Mouse (Mus musculus) kidney, embryonic 15.5 days (tissue): ENCODE measurements at regions not wholly inside any gene's neighbourhood (a gene's known extent, or its start where the extent isn't known, plus 50 kb on each side); places are given as distances from the start of the nearest gene placed in this dataset.

Experiments
- ATAC-seq: fragments of 200-750 bp; cut with Nextera tagmentation; replicated peaks from 2 replicates; pipeline ENCODE4 v1.8.0; 2017; ENCODE audit warnings: moderate TSS enrichment; ENCODE audit not compliant: low FRiP score
- H3K27ac ChIP-seq: fragments of 300-500 bp; sonication (generic); 2 replicates; pipeline ENCODE4 v1.5.1; 2015; ENCODE audit warnings: mild to moderate bottlenecking, inconsistent platforms
- H3K27me3 ChIP-seq: fragments of 300-500 bp; sonication (generic); 2 replicates; pipeline ENCODE4 v1.6.1; 2015; ENCODE audit warnings: inconsistent platforms
- H3K36me3 ChIP-seq: fragments of 300-500 bp; sonication (generic); 2 replicates; pipeline ENCODE4 v1.6.1; 2015; ENCODE audit warnings: inconsistent platforms
- H3K4me1 ChIP-seq: fragments of 300-500 bp; sonication (generic); 2 replicates; pipeline ENCODE4 v1.6.1; 2015; ENCODE audit warnings: inconsistent platforms
- H3K4me2 ChIP-seq: fragments of 300-500 bp; sonication (generic); 2 replicates; pipeline ENCODE4 v1.6.1; 2015; ENCODE audit warnings: moderate library complexity, mild to moderate bottlenecking, inconsistent platforms
- H3K4me3 ChIP-seq: fragments of 300-500 bp; sonication (generic); replicated peaks from 2 replicates; pipeline ENCODE4 v1.5.1; 2015; ENCODE audit warnings: mild to moderate bottlenecking, inconsistent platforms
- H3K9ac ChIP-seq: fragments of 300-500 bp; sonication (generic); 2 replicates; pipeline ENCODE4 v1.6.1; 2015; ENCODE audit warnings: mild to moderate bottlenecking, inconsistent platforms
- H3K9me3 ChIP-seq: fragments of 300-500 bp; sonication (generic); replicated peaks from 2 replicates; pipeline ENCODE4 v1.6.1; 2016; ENCODE audit warnings: inconsistent platforms
- WGBS: fragments of 180-500 bp; shearing (Covaris S2); methylation state at CpG from one replicate; pipeline ENCODE4 v1.1.7; 2015; ENCODE audit warnings: mixed read lengths; 5-methylcytosine and 5-hydroxymethylcytosine counted together

DNA sequence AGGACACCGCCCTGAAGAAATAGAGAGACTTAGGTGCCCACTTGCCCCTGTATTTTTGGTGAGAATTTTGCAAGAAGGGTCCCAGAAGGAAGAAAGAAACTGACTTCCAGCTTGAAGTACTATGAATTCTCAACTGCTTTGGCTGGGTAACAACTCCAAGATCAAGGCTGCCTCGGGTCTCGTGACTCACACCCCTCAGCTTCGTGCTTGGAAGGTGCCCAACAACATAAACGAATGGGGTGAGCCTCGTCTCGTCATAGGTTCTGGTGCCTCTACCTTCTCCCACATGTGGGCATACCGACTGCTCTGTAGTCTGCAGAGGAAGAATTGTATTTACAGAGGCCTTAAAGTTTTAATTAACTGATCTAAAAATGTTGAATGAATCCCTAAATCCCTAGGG lies 81.6 kb upstream of the Bach2 start:
- ATAC-seq = no peak
- Histone ChIP-seq H3K9me3 (no peaks in the 10 kb centered on the region), H3K4me2 (no peak overlapping the region), H3K27ac (no peak overlapping the region), H3K9ac (no peak overlapping the region), H3K4me1 (peaks cover 9% of the 10 kb centered on the region; the same call in 1 of the 2 replicates), H3K4me3 (no peak overlapping the region), H3K27me3 (no peaks in the 10 kb centered on the region), H3K36me3 (no peaks in the 10 kb centered on the region)
- WGBS = 57% methylated on average over 8 of the region's 8 CpGs

DNA sequence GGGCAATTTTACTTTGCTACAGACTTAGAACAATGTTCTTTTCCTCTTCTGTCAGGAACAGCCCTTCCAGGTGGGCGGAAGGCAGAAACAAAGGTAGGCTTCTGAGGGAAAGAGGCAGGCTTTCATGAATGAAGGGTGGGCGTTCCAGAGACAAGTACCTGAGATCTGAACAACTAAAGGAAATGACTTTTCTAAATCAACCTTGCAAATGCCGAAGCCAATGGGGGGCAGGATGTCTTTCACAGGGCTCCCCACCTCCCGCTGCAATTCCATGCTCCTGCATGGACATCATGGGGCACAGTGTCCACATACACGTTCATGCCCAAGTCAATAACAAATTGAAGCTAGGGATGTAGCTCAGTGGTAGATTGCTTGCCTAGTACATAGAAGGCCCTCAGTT lies 80.2 kb upstream of the Bach2 start:
- Histone ChIP-seq H3K27me3 (no peaks in the 10 kb centered on the region), H3K9me3 (no peaks in the 10 kb centered on the region), H3K4me1 (peaks cover 9% of the 10 kb centered on the region; the same call in 1 of the 2 replicates), H3K9ac (no peak overlapping the region), H3K27ac (no peak overlapping the region), H3K4me3 (no peak overlapping the region), H3K36me3 (no peaks in the 10 kb centered on the region), H3K4me2 (no peak overlapping the region)
- 50% methylated on average over 5 of the region's 5 CpGs for WGBS
- ATAC-seq = no peak

DNA sequence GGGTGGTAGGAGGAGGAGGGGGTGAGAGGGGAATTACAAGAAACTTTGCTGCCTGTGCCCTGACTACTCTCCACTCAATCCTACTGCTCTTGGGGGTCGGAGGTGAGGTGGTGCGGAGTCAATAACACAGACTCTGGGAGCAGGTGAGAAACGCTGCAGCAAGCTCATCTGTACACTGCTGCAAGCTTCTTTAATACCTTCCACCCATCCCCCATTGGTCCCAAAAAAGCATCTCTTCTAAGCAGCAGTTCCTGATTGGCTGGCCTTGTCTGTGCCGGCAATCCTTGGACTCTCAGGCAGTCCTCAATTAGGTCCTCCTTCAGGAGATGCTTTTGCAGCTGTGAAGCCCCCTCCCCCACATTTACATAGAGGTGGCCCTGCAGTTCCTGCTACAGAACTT lies 79.7 kb upstream of the Bach2 start:
- Histone ChIP-seq H3K27ac (no peak overlapping the region), H3K4me2 (no peak overlapping the region), H3K4me3 (no peak overlapping the region), H3K36me3 (no peaks in the 10 kb centered on the region), H3K9me3 (no peaks in the 10 kb centered on the region), H3K9ac (no peak overlapping the region), H3K4me1 (peaks cover 9% of the 10 kb centered on the region; the same call in 1 of the 2 replicates), H3K27me3 (no peaks in the 10 kb centered on the region)
- no peak for ATAC-seq
- WGBS = 35% methylated on average over 4 of the region's 4 CpGs

DNA sequence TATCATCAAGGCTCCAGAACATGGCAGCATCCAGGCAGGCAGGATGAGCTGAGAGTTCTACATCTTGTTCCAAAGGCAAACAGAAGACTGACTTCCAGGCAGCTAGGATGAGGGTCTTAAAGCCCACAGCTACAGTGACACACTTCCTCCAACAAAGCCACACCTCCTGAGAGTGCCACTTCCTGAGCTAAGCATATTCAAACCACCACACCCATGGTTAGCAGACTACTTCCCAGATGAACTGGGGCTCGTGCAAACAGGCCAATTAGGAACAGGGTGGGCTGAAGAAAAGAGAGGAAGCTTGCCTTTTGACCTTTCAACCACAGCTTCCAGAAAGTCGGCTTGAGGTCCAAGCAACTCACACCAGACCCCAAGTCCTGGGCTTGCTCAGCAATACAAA lies 77.8 kb upstream of the Bach2 start:
- Histone ChIP-seq H3K27me3 (no peaks in the 10 kb centered on the region), H3K4me2 (no peak overlapping the region), H3K9me3 (no peaks in the 10 kb centered on the region), H3K36me3 (no peaks in the 10 kb centered on the region), H3K4me3 (no peak overlapping the region), H3K27ac (no peak overlapping the region), H3K9ac (no peak overlapping the region), H3K4me1 (peaks cover 9% of the 10 kb centered on the region; the same call in 1 of the 2 replicates)
- WGBS = 50% methylated on average over 2 of the region's 2 CpGs
- ATAC-seq = no peak

DNA sequence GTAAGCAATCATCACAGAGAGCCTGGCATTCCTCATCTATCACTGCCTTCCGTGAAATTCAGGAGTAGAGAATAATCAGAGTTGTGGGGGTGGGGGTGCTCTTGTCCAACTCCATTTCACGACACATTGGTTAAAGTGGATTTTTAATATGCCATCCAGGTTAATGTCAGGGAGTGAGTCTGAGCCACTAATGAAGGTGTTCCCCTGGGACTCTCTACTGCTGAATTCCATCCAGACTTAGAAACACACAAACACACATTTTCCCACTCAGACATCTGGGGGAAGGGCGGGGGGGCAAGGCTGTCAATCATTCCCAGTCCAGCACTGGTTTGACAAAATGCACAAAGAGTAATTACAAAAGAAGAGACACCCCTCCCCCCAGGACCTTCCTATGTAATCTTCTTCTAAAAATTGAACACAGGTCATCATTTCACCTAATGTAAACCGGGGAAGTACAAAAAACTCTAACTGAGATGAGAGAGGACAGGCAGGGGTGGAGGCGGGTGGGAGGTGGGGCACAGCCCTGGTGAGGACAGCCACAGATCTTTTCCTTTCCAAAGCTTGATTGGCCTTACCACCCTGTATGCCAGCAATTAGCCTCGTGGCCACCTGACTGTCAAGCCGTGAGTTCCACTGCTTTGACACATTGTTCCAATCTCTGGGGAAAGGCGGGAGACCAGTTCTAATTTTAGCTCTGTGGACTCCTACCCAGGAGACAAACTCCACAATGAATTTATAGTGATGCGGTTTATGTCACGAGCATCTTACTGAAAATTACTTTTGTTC lies 76.5 kb upstream of the Bach2 start:
- no peak for ATAC-seq

DNA sequence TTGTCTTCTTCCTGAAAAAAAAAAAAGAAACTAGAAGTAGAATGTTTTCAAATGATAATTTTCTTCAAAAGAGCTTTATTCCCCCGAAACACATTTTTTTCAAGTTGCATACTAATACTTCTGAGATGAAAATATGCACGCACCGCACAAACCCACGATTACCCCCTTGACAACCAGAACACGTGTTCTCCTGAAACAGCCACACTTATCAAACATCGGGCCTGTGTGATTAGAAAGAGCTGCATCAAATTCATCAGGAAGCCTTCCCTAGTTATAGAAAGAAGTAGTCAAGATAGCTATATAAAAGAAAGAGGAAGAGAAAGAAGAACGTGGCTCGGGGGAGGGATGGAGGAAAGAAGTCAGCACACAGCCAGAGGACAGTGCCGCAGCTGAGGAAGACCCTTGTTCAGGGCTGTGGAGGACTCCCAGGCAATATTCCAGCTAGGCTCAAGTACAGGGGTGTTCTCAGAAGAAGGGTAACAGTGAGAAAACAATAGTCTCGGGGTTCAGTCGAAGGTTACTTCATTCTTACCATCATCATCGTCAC lies 75.8 kb upstream of the Bach2 start:
- no peak for ATAC-seq
- no peak overlapping the region for H3K27ac ChIP-seq

More for the DNA sequence above, 76.5 kb upstream of the Bach2 start:
- Histone ChIP-seq H3K4me1 (peaks cover 13% of the 10 kb centered on the region; the same call in 1 of the 2 replicates), H3K9me3 (no peaks in the 10 kb centered on the region), H3K36me3 (no peaks in the 10 kb centered on the region), H3K27me3 (no peaks in the 10 kb centered on the region), H3K27ac (no peak overlapping the region), H3K4me3 (no peak overlapping the region), H3K4me2 (no peak overlapping the region), H3K9ac (no peak overlapping the region)
- WGBS = 55% methylated on average over 10 of the region's 10 CpGs

DNA sequence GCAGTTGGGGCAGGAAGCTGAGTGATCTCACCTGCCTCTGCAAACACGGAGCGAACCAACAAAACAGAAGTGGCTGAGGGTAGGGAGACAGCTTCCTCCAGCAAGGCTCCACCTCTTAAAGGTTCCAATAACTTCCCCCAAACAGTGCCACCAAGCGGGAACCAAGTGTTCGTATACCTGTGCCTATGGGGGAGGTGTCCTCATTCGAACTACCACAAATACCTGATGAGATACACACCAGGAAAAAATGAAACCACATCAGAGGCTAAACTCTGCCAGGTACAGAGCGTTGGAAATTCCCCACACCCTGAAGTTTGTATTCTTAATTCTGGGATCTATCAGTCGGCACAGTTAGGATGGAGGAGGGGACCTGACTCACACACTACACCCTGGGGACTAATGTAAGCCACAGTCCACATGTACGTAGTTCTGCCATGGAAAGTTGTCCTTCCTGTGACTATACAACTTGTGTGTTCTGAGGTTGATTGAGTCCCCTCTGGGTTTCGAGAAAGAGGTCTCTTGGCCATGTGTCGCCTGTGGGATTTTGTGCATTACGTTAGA lies 74.4 kb upstream of the Bach2 start:
- no peak overlapping the region for H3K4me2 ChIP-seq
- no peaks in the 10 kb centered on the region for H3K9me3 ChIP-seq
- H3K9ac ChIP-seq = no peak overlapping the region
- no peak overlapping the region for H3K27ac ChIP-seq
- no peaks in the 10 kb centered on the region for H3K27me3 ChIP-seq
- peaks cover 15% of the 10 kb centered on the region; the same call in 1 of the 2 replicates for H3K4me1 ChIP-seq
- no peaks in the 10 kb centered on the region for H3K36me3 ChIP-seq
- ATAC-seq = no peak
- H3K4me3 ChIP-seq = no peak overlapping the region
- whole genome bisulfite sequencing = 85% methylated on average over 11 of the region's 11 CpGs

More for the DNA sequence above, 75.8 kb upstream of the Bach2 start:
- WGBS = 93% methylated on average over 12 of the region's 12 CpGs
- Histone ChIP-seq H3K36me3 (no peaks in the 10 kb centered on the region), H3K4me1 (peaks cover 13% of the 10 kb centered on the region; the same call in 1 of the 2 replicates), H3K9ac (no peak overlapping the region), H3K9me3 (no peaks in the 10 kb centered on the region), H3K27me3 (no peaks in the 10 kb centered on the region), H3K4me3 (no peak overlapping the region), H3K4me2 (no peak overlapping the region)

DNA sequence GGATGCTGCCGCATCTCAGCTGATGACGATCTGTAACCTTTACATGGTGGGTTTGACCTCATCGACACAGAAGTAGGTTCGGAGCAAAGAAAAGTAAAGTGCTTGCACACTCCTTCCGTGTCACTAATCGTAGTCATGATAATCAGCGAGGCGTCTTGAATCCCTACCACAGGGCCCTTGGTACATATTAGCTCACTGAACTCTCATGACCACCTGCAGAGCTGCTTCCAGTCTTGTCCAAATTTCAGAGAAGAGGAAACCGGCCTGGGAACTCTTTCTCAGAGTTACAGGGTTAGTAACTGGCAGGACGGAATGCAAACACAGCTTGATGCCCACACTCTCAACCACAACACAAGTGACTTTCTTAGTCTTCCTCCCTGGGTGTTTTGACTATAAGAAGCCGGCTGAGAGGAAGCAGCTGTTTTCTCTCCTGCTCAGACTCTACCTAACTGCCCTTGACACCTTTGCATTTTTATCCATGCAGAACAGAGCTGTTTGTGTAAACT lies 73.8 kb upstream of the Bach2 start:
- no peak for ATAC-seq
- WGBS = 83% methylated on average over 11 of the region's 11 CpGs
- Histone ChIP-seq H3K4me1 (peaks cover 16% of the 10 kb centered on the region), H3K27ac (no peak overlapping the region), H3K9me3 (no peaks in the 10 kb centered on the region), H3K9ac (no peak overlapping the region), H3K4me3 (no peak overlapping the region), H3K36me3 (no peaks in the 10 kb centered on the region), H3K27me3 (no peaks in the 10 kb centered on the region), H3K4me2 (no peak overlapping the region)

DNA sequence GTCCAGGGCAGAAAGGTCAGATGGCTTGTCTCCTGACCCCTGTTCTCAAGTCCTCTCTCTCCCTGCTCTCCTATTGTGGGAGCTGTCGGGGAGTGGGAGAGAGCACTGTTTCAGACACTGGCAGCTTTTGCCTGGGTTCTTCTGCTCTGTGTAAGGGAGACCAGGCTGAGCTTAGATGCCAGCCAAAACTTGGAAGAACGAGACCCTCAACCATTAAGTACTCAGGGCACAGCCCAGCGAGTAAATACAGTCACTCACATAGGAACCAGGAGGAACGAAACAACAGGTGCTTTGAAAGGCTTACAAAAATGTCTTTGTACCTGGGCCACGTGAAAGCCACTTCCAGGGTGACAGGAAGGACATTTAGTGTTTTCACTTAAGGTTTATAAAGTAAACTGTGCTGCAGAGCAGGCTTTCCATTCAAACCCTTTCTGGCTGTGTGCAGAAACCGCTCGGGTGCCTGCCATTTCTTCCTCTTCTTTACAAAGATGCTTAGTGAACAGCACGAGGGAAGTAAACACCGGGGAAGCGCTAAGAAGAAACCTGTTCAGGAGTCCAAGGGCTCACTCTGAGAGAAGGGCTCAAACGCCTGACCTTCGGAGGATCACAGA lies 72.6 kb upstream of the Bach2 start:
- Histone ChIP-seq H3K4me3 (no peak overlapping the region), H3K9me3 (no peaks in the 10 kb centered on the region), H3K4me2 (no peak overlapping the region), H3K27me3 (no peaks in the 10 kb centered on the region), H3K27ac (peak overlapping the region; percentile 58; the same call in 1 of the 2 replicates), H3K9ac (no peak overlapping the region), H3K36me3 (no peaks in the 10 kb centered on the region), H3K4me1 (peaks cover 25% of the 10 kb centered on the region)
- ATAC-seq = no peak; the same call in 1 of the 2 replicates
- WGBS = 53% methylated on average over 12 of the region's 12 CpGs

DNA sequence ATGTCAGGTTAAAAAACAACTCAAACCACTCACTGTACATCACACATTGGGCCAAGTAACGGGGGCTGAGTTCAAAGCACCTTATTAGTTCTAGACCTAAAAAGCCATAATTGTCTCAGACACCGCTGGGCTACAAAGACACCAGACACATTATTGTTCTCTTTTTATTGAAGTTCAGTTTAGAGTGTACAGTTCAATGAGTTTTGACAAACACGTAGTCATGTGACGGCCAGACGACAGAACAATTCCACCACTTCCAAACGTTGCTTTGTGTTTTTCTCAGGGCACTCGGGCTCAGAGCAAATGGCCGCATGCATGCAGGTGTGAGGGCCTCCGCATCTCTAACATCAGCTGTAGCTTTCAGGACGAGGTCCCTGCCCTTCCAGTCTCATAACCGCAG lies 71.5 kb upstream of the Bach2 start:
- Histone ChIP-seq H3K27me3 (no peaks in the 10 kb centered on the region), H3K27ac (0 out of 2 replicates have a peak overlapping the region, but pooled peaks have one; percentile 3), H3K9me3 (no peaks in the 10 kb centered on the region), H3K9ac (no peak overlapping the region), H3K36me3 (no peaks in the 10 kb centered on the region), H3K4me3 (no peak overlapping the region), H3K4me1 (peaks cover 21% of the 10 kb centered on the region), H3K4me2 (no peak overlapping the region)
- WGBS = 64% methylated on average over 11 of the region's 11 CpGs
- no peak for ATAC-seq

DNA sequence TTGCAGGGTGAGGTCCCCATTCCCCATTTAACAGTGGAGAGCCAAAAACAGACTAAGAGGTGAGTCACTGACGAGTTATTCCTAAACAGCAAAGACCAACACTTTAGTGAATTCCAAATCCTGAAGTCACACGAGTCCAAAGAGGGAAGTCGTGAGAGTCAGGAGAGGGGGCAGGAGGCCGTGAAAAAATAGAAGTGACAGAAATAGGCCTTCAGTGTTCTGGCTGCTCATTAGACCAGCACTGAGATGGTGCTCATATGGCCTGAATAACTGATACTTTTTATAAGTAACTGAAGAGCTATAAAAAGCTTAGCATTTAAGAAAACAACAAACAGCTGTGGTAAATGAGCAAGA lies 68.5 kb upstream of the Bach2 start:
- ATAC-seq = no peak
- Histone ChIP-seq H3K27ac (peak overlapping the region; percentile 34; the same call in 1 of the 2 replicates), H3K4me3 (no peak overlapping the region), H3K9ac (no peak overlapping the region), H3K4me2 (peak overlapping the region; percentile 15; the same call in 1 of the 2 replicates), H3K9me3 (no peaks in the 10 kb centered on the region), H3K27me3 (no peaks in the 10 kb centered on the region), H3K36me3 (no peaks in the 10 kb centered on the region), H3K4me1 (peaks cover 27% of the 10 kb centered on the region)
- WGBS = 30% methylated on average over 4 of the region's 4 CpGs
